Mouse (Mus musculus) G1E-ER4 (cell line): ENCODE measurements around the gene Gskip. TPM values are rescaled to one million over a fixed set of nuclear protein-coding genes. Genes with fewer than 3 reads are reported as not detected.

Experiments used
- GATA1 ChIP-seq: IDR thresholded peaks from one replicate; pipeline ENCODE4 v1.8.0; 2012; ENCODE audit warnings: low read length, inconsistent platforms
- polyA plus RNA-seq: library from polyadenylated mRNA; stranded (reverse); fragments of >175 nt; gene quantifications from 2 replicates; pipeline ENCODE4 v1.2.3, GENCODE M21; 2012

The Gskip gene
- polyA plus RNA-seq, 1 experiment: 2.5 TPM

- TF ChIP-seq GATA1: no peak
These were observed 55.0 kb downstream of the Gskip start for GRCm38 (mm10) chr12:105739656-105740055.

GRCm38 (mm10) chr12:105748114-105748513 is 63.5 kb downstream of the Gskip start:
- no peak for TF ChIP-seq GATA1

Other genes with a start within 250 kb of the Gskip start
- not detected in 2 replicates for gene D430019H16Rik, start 231.0 kb upstream of the Gskip start, polyA plus RNA-seq
- gene Bdkrb2, start 121.6 kb upstream of the Gskip start, polyA plus RNA-seq: not detected in 2 replicates
- not detected in 2 replicates for gene Bdkrb1, start 81.7 kb upstream of the Gskip start, polyA plus RNA-seq
- gene Atg2b, start 382 bp downstream of the Gskip start, polyA plus RNA-seq: 23.9 and 28.7 TPM in 2 replicates
- gene Ak7, start 21.1 kb downstream of the Gskip start, polyA plus RNA-seq: 0.03 and 0.05 TPM in 2 replicates
- gene Papola, start 99.9 kb downstream of the Gskip start, polyA plus RNA-seq: 408 and 637 TPM in 2 replicates